Mouse (Mus musculus) cortical plate, adult 2 months (tissue): Measurements from ENCODE around the gene Ddx17.

Experiments
- CTCF ChIP-seq: fragments of 200-500 bp; IDR thresholded peaks from 2 replicates; pipeline ENCODE4 v1.5.1; 2011; ENCODE audit warnings: mild to moderate bottlenecking, control low read depth, low read length; ENCODE audit not compliant: insufficient read depth; ENCODE audit errors: extremely low read depth
- POLR2A ChIP-seq: fragments of 200-500 bp; IDR thresholded peaks from 2 replicates; pipeline ENCODE4 v1.6.1; 2011; ENCODE audit warnings: mild to moderate bottlenecking, low read length, control low read depth; ENCODE audit not compliant: insufficient read depth; ENCODE audit errors: extremely low read depth

DNA sequence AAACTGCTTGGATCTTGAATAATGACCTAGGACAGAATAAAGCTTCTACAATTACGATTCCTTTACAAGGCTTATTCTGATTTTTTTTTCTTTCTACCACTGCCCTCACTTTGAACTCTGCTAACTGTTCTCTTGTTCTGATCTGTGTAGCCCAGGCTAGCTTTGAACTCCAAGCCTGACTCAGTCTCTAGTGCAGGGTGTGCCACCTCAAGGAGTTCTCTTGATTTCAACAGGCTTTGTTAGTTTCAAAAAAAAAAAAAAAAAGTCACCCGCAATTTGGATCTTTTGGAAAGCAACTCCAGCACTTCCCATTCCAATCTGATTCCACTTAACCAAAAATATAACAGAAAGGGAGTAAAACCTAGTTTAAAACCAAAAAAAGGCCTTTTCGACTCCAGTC lies 1.0 kb downstream of the Ddx17 start:
- TF ChIP-seq CTCF (no peak), POLR2A (no peak)
